Mouse (Mus musculus): ENCODE measurements around the gene Cd40. TPM values are rescaled to one million over a fixed set of nuclear protein-coding genes. Genes with fewer than 3 reads are reported as not detected.

The Cd40 gene
- total RNA-seq (2021): 1 to 10 TPM; 1.7 to 3.2 TPM

- intact Hi-C loops (cut with DNase I): no loop called here
- peak; percentile 79 to 81 for DNase-seq
These were observed at the start of gene Cd40 for GRCm38 (mm10) chr2:165054888-165055852. TSS of gene Cd40 (plus strand) at chr2:165055627.

GRCm38 (mm10) chr2:165006813-165007212 lies 48.6 kb upstream of the Cd40 start:
- no peak for DNase-seq
- intact Hi-C loops (cut with DNase I): no loop called here

- intact Hi-C loops (cut with DNase I): no loop called here
- no peak for DNase-seq
These were observed 47.4 kb upstream of the Cd40 start for GRCm38 (mm10) chr2:165007986-165008385.

GRCm38 (mm10) chr2:165009161-165009560 lies 46.3 kb upstream of the Cd40 start:
- no peak for DNase-seq
- intact Hi-C loops (cut with DNase I): no loop called here

GRCm38 (mm10) chr2:165009581-165009980 lies 45.8 kb upstream of the Cd40 start:
- intact Hi-C loops (cut with DNase I): no loop called here
- no peak for DNase-seq

GRCm38 (mm10) chr2:165010351-165010750 lies 45.1 kb upstream of the Cd40 start:
- DNase-seq: no peak
- intact Hi-C loops (cut with DNase I): no loop called here

GRCm38 (mm10) chr2:165014935-165015334 lies 40.5 kb upstream of the Cd40 start:
- DNase-seq: no peak
- intact Hi-C loops (cut with DNase I): no loop called here

GRCm38 (mm10) chr2:165020490-165020889 lies 34.9 kb upstream of the Cd40 start:
- DNase-seq: no peak
- intact Hi-C loops (cut with DNase I): no loop called here

- intact Hi-C loops (cut with DNase I): no loop called here
- DNase-seq: no peak
These were observed 28.3 kb upstream of the Cd40 start for GRCm38 (mm10) chr2:165027163-165027562.

GRCm38 (mm10) chr2:165032533-165032932 lies 22.9 kb upstream of the Cd40 start:
- intact Hi-C loops (cut with DNase I): loop anchor here (2.0 to 10.0 kb wide), 3 partner anchors 72 to 198 kb away; partner anchors contain the start of genes Ctsa, Neurl2, Slc12a5 and Zfp335
- no peak for DNase-seq

GRCm38 (mm10) chr2:165033306-165033705 lies 22.1 kb upstream of the Cd40 start:
- no peak for DNase-seq
- intact Hi-C loops (cut with DNase I): loop anchor here (2.0 to 10.0 kb wide), 3 partner anchors 73 to 199 kb away; partner anchors contain the start of genes Ctsa, Neurl2, Slc12a5 and Zfp335

- peak; percentile 97 to 99 for DNase-seq
- intact Hi-C loops (cut with DNase I): loop anchor here (5.0 to 10.0 kb wide), 2 partner anchors 122 to 200 kb away; partner anchors contain the start of genes Ctsa, Neurl2 and Zfp335
These were observed 21.0 kb upstream of the Cd40 start, which contains the start of gene Ncoa5 for GRCm38 (mm10) chr2:165034131-165035057. TSS of gene Ncoa5 (minus strand) at chr2:165034867.

GRCm38 (mm10) chr2:165035058-165035431 lies 20.4 kb upstream of the Cd40 start:
- no peak for DNase-seq
- intact Hi-C loops (cut with DNase I): loop anchor here (10.0 kb wide), 1 partner anchor 200 kb away; the partner anchor contains the start of genes Ctsa and Neurl2

- intact Hi-C loops (cut with DNase I): loop anchor here (10.0 kb wide), 1 partner anchor 203 kb away; the partner anchor contains the start of genes Ctsa and Neurl2
These were observed 18.0 kb upstream of the Cd40 start for GRCm38 (mm10) chr2:165037415-165037814.

GRCm38 (mm10) chr2:165042126-165042525 lies 13.3 kb upstream of the Cd40 start:
- intact Hi-C loops (cut with DNase I): no loop called here

More at GRCm38 (mm10) chr2:165037415-165037814, 18.0 kb upstream of the Cd40 start:
- DNase-seq: no peak

GRCm38 (mm10) chr2:165043090-165043636 lies 12.3 kb upstream of the Cd40 start:
- intact Hi-C loops (cut with DNase I): no loop called here
- DNase-seq: no peak

More at GRCm38 (mm10) chr2:165042126-165042525, 13.3 kb upstream of the Cd40 start:
- no peak for DNase-seq

GRCm38 (mm10) chr2:165043729-165044128 lies 11.7 kb upstream of the Cd40 start:
- DNase-seq: no peak
- intact Hi-C loops (cut with DNase I): no loop called here

GRCm38 (mm10) chr2:165049044-165049443 lies 6.4 kb upstream of the Cd40 start:
- intact Hi-C loops (cut with DNase I): no loop called here

GRCm38 (mm10) chr2:165050826-165051548 lies 4.4 kb upstream of the Cd40 start:
- DNase-seq: no peak
- intact Hi-C loops (cut with DNase I): no loop called here

More at GRCm38 (mm10) chr2:165049044-165049443, 6.4 kb upstream of the Cd40 start:
- no peak for DNase-seq

All from heart, postnatal 36 days (tissue).